ENCODE assay signal across 23 mouse cellular contexts in genomic region chr11:119624955-119625354, GRCm38 (mm10). TPM values are rescaled to one million over a fixed set of nuclear protein-coding genes. Genes with fewer than 3 reads are reported as not detected.
DNase-seq lines count a peak whose midpoint lies in the region; ATAC-seq and TF ChIP-seq lines count a peak whose summit lies in the region.
"Had no signal": no experiment of that assay in that cellular context is flagged by ENCODE, and none has a peak within 500 bp of the region (broad histone marks: within the 10 kb centered on the region; RNA-seq: fewer than 3 reads in every experiment).

No protein-coding gene starts in this region.

- no peak for ATAC-seq in midbrain, embryonic 11.5 days (ENCODE audit: low FRiP score)
- ATAC-seq: activated CD4-positive, CD25-positive, alpha-beta regulatory T cell, adult 4 months; hindbrain, embryonic 16.5 days; intestine, embryonic 15.5 days; liver, postnatal 0 days had no signal

- no peak for TF ChIP-seq CTCF in layer of hippocampus, adult 2 months (conservative IDR thresholded peaks at IDR 0.05)

- DNase-seq in gastrocnemius, postnatal 14 days = peak; percentile 22
- no peak for DNase-seq in gastrocnemius, postnatal 36 days
- DNase-seq in layer of hippocampus, adult 2 months (ENCODE audit: low spot score in 2 of 2) = peak in 1 of 2 experiments; percentile 19
- DNase-seq in layer of hippocampus, postnatal 36 days = no peak
- DNase-seq in NIH3T3 (ENCODE audit: low read depth) = peak; percentile 35
- DNase-seq in brain, adult 2 months (ENCODE audit: low read depth, low spot score) = peak; percentile 71
- no peak for DNase-seq in left cerebral cortex, postnatal 14 days (ENCODE audit: low spot score in 2 of 2)
- DNase-seq in midbrain, embryonic 11.5 days (ENCODE audit: low spot score, missing footprints) = no peak
- DNase-seq: adrenal gland, postnatal 14 days; cerebellum, adult 8-10 months; cerebellum, postnatal 36 days; embryo, embryonic 11 days; liver, postnatal 0 days; lung, postnatal 14 days; right cerebral cortex, postnatal 4 days; thymus, postnatal 25 days had no signal

- WGBS in midbrain, embryonic 11.5 days = 75% methylated on average over 3 of the region's 3 CpGs

- no peaks in the 10 kb centered on the region for H3K9me3 ChIP-seq in midbrain, embryonic 11.5 days (ENCODE audit: control insufficient read depth, low read length)
- H3K9me3 ChIP-seq: forebrain, embryonic 10.5 days; hindbrain, embryonic 10.5 days; intestine, embryonic 15.5 days; midbrain, embryonic 12.5 days had no signal

- no peak overlapping the region for H3K4me2 ChIP-seq in midbrain, embryonic 11.5 days
- H3K4me2 ChIP-seq: intestine, embryonic 15.5 days; liver, embryonic 11.5 days; midbrain, embryonic 12.5 days had no signal

- H3K4me1 ChIP-seq in midbrain, embryonic 11.5 days (ENCODE audit: control insufficient read depth, insufficient read depth, low read length) = no peaks in the 10 kb centered on the region
- H3K4me1 ChIP-seq: intestine, embryonic 15.5 days had no signal

- H3K27me3 ChIP-seq in midbrain, embryonic 11.5 days (ENCODE audit: control insufficient read depth, insufficient read depth, low read length) = no peaks in the 10 kb centered on the region
- H3K27me3 ChIP-seq: intestine, embryonic 15.5 days; midbrain, embryonic 12.5 days had no signal

- peak overlapping the region; percentile 83 for H3K27ac ChIP-seq in layer of hippocampus, adult 2 months
- H3K27ac ChIP-seq in midbrain, embryonic 11.5 days (ENCODE audit: low read depth, low read length) = no peak overlapping the region
- H3K27ac ChIP-seq: forebrain, embryonic 10.5 days; hindbrain, embryonic 10.5 days; intestine, embryonic 15.5 days; midbrain, embryonic 12.5 days had no signal

- intact Hi-C loops in gastrocnemius, postnatal 14 days (cut with DNase I; ENCODE audit: low total_unique reads) = no loop called here
- intact Hi-C loops in gastrocnemius, postnatal 36 days (cut with DNase I) = no loop called here
- intact Hi-C loops in left cerebral cortex, postnatal 14 days (cut with DNase I) = no loop called here

- H3K36me3 ChIP-seq in midbrain, embryonic 11.5 days (ENCODE audit: control insufficient read depth, insufficient read depth, low read length) = no peaks in the 10 kb centered on the region
- H3K36me3 ChIP-seq: intestine, embryonic 15.5 days; midbrain, embryonic 12.5 days had no signal

- H3K4me3 ChIP-seq in layer of hippocampus, adult 2 months = no peak overlapping the region
- H3K4me3 ChIP-seq in midbrain, embryonic 11.5 days (ENCODE audit: low read depth, low read length) = no peak overlapping the region
- H3K4me3 ChIP-seq: forebrain, embryonic 10.5 days; hindbrain, embryonic 10.5 days; intestine, embryonic 15.5 days; midbrain, embryonic 12.5 days had no signal

- no peak overlapping the region for H3K9ac ChIP-seq in midbrain, embryonic 11.5 days (ENCODE audit: low read length)
- H3K9ac ChIP-seq: intestine, embryonic 15.5 days; liver, postnatal 0 days; midbrain, embryonic 12.5 days had no signal

RNA-seq across cellular contexts. Expression of gene Rptor, which starts 22.2 kb away (rescaled TPM):
- total RNA-seq in gastrocnemius, postnatal 14 days (2021) = 10 to 100 TPM; 25.7 to 26.9 TPM
- 10 to 100 TPM; 23.6 to 25.9 TPM for total RNA-seq in gastrocnemius, postnatal 36 days (2021)
- total RNA-seq in layer of hippocampus, adult 2 months (2021) = 10 to 100 TPM; 62.3 to 66.1 TPM
- 10 to 100 TPM; 63.9 to 65.0 TPM for total RNA-seq in layer of hippocampus, postnatal 36 days (2021)
- 10 to 100 TPM; 52.8 to 56.2 TPM for total RNA-seq in left cerebral cortex, postnatal 14 days (2021)
- polyA plus RNA-seq in midbrain, embryonic 11.5 days (2014; fragmentation: Nextera tagmentation; extraction: Ambion mirVana) = 8.7 and 11.1 TPM in 2 replicates

Comparison
In these comparisons a context has a peak if more than half of its experiments do, and no peak if none do; other contexts are left out.
1. DNase-seq: peak in gastrocnemius, postnatal 14 days (single experiment), NIH3T3 (single experiment) and brain, adult 2 months (single experiment); none in gastrocnemius, postnatal 36 days (0 of 2), layer of hippocampus, postnatal 36 days (0 of 2), left cerebral cortex, postnatal 14 days (0 of 2) and midbrain, embryonic 11.5 days (single experiment).